Mouse (Mus musculus) adrenal gland, postnatal 36 days (tissue): ENCODE data around the gene Faiml. TPM values are rescaled to one million over a fixed set of nuclear protein-coding genes. Genes with fewer than 3 reads are reported as not detected.

Experiments
- DNase-seq, 2 experiments: peaks; one replicate each; pipeline ENCODE4 v3.0.0; 2021; ENCODE audit warnings: mixed read lengths in 1 of 2
- long read RNA-seq, 2 experiments: library from polyadenylated mRNA; stranded (forward); transcript quantifications; one replicate each; pipeline ENCODE4 v2.0.0; 2021; ENCODE audit warnings: borderline sequencing depth in 2 of 2
- total RNA-seq, 2 experiments: library from RNA; stranded (reverse); gene quantifications; 2 replicates each; pipeline ENCODE4 v1.2.3; 2021

The Faiml gene
- not detected for total RNA-seq
- long read RNA-seq, experiment 1 = 0 reads
- long read RNA-seq, experiment 2 = 0 reads

DNA sequence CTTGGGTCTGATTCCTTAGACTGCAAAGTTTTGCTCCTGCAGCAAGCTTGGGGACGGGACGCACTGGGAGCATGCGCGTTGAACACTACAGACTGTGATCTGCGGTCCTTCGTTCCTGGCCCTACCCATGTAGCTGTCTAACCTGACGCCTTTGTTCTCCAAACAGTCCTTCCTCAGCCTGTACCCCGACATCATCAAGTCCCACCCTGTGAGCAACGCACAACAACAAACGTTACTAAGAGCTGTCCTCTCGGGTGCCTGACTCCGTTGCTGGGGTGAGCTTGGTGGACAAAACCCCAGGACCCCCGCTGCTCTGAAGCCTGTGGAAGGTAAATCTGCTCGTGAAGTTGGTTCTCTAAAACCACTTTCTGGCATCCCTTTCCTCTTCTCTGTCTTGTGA lies at the start of gene Faiml:
Gene Faiml, minus strand, starts transcription at position 101 of the 400 bp plus-strand sequence.
- no peak for DNase-seq

DNA sequence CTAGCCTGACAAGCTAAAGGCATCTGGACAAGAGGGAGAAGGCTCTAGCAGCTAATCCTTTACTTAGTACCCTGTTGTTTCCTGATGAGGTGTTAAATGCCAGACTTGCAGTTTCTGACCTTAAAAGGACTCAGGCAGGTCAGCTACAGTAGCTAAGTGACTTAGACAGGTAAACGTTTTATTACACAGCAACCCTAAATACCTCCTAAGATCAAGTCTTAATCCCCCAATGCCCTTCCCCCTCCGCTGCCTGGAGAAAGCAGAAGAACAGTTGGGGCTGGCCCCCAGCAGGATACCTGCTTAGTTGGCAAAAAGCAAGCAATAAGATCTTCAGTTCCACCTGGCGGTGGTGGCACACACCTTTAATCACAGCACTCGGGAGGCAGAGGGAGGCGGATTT lies 21.9 kb upstream of the Faiml start:
- no peak for DNase-seq

DNA sequence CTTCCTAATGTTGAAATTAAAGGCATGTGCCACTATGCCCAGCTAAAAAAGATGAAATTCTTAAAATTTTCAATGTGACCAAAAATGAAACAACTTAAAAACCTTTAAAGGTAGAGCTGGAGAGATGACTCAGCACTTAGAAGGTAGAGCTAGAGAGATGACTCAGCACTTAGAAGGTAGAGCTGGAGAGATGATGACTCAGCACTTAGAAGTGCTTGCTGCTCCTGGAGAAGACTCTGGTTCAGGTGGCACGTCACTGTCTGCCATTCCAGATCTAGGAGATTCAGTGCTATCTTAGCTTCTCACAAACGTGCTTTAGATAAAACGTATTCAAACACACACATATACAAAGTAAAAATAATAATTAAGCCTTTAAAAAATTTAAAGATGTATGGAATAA lies 19.8 kb upstream of the Faiml start:
- DNase-seq = no peak

DNA sequence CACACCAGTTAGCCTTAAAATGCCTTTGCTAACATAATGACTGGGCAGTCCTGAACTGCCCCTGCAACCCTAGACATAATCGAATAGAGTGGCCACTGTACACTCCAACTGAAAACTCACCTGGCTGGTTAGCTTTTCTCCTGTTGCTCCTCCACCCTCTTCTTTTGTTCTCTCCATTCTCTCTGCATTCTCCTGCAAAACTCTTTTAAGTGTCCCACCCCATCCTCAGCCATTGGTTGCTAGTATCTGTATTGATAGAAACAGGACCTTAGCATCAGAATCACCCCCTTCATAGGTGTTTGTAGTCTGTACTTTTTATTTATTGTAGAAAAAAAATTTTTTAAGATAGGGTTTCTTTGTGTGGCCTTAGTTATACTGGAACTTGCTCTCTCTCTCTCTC lies 19.2 kb upstream of the Faiml start:
- no peak for DNase-seq

DNA sequence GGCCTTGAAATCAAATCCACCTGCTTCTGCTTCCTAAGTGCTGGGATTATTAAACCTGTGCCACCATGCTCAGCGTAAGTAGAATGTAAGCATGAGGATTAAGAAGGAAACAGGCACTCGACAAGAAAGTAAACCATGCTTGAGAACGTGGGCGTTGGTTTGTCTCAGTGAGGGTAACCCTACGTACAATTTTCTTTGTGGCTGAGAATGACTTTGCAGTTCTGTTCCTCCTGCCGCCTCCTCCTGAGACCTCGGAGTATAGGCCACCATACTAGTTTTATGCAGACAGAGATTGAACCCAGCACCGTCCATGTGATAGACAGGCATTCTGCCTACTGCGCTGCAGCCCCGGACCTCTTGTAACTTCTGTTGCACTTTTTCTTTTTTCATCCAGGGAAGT lies 16.8 kb upstream of the Faiml start:
- DNase-seq = no peak

DNA sequence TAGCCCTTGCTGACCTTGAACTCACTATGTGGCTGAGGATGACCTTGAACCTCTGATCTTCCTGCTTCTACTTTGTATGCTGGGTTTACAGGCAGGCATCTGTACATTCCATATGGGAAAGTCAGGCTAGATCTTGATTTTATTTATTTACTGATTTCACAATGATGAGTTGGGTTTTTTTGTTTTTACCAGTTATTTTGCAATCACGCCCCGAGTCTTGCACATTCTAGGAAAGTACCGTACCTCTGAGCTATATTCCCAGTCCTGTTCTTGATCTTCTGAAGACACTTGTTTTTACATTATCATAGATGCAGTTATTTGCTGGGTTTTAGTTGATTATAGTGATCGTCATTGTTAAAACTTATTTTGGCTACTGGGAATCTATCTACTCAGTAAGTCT lies 11.9 kb upstream of the Faiml start:
- no peak for DNase-seq

DNA sequence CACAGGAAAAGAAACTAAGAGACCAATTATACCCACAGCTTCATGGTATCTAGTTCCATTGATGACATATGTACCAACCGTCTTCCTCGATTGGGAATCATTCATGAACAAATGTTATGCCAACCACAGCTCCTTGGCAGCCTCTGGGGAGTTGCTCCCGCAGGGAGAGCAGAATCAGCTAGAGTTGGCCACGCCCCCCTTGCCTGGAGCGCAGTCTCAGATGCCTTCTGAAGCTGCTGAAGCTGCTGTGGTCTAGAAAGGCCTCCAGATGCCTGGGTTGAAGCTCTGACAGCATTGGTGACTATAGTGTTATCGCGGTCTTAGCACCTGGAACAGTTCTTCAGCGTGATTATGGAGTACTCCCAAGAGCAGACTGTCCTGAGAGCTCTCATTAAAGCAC lies 11.3 kb upstream of the Faiml start:
- DNase-seq = peak; percentile 22 to 35

DNA sequence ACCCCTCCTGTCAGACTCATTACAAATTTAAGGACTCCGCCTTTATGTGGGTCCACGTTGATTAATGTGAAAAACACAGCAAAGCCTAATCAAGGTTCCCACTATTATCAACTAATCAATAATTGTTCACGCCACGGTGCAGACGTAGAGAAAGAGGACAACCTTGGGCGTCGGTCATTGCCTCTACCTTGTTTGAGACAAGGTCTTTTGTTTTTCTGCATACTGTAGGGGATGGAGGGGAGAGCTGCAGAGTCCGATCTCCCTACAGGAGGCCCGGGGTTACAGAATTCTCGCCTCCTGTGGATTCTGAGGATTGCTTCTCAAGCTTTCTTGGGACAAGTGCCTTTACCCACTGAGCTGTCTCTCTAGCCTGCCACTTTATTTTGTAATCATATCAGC lies 6.9 kb upstream of the Faiml start:
- no peak for DNase-seq

DNA sequence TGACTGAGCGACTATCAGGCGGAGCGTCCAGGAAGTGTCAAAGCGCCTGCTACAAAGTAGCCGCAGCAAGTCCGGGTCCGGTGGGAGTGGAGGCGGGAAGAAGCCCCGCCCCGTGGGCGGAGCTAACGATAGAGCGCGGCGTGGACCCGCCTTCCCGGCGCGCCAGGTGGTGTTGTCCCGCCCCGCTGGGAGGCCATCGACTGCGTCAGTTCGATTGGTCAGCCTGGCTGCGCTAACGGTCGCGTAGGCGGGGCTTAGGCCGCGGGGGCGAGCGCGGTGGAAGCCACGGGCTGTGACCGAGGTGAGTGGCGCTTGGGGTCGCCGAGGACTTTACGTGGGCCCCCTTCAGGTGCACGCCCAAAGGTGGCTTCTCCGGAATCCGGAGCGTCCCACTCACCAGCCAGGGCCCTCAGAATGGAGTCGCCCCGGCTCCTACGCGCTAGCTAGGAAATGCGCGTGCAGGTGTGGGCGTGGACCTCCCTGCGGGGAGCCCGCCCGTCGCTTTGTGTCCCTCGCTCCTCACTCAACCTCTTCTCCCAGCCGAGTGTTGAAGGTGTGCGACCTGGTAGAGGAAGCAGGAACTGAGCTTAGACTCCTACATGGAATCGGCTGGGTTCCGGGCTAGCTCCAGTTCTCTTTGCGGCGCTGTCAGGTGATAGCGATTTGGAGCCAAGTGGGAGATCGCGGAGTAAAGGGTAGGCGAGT lies 6.3 kb upstream of the Faiml start, which contains the start of gene Cep70:
Gene Cep70, plus strand, starts transcription at position 178 of the 705 bp plus-strand sequence.
- peak; percentile 98 to 99 for DNase-seq

DNA sequence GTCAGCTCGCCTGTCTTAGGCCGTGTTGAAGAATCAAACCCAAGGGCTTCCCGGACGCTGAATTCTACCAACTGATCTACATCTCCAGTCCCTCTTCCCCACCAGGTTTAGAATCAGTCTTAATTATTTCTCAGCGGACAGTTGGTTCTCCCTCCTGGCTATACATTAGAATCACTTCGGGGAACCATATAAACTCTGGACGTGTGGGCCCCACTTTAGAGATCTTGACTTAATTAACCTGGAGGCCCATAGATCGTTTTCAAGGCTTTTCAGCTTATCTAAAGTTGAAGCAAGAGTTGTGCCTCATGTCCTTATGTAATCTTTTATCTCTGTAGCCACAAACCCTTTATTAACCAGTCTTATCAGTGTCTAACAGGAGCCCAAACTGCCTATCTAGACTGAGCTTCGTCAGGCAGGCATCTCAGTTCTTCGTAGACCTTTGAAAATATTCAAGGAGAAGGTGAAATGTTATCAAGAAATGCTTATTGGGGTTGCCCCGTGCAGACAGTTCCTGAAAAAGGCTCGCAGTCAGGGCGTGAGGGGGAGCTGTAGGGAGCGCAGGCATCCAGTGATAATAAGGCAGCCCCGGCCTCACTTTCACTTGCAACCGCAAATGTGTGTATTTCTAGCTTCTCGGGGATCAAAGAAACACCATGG lies 5.6 kb upstream of the Faiml start:
- DNase-seq = no peak

DNA sequence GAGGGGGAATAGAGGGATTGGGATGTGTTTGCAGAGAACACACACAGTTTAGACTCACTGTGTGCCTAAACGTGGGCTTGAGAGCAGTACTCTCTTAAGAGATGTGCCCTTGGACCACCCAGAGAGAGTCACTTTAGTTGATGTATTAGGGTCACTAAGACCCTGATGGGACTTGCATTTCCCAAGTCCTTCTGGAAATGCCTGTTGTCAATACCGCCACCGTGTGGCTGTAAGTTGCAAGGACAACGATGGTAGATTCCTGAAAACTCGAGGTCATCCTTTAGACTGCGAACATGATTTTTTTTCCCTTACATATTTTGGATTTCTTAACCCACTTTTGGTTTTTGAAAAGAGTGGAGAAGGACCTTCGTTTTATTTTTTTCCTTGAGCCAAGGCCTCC lies 5.0 kb upstream of the Faiml start:
- peak; percentile 64 to 65 for DNase-seq

DNA sequence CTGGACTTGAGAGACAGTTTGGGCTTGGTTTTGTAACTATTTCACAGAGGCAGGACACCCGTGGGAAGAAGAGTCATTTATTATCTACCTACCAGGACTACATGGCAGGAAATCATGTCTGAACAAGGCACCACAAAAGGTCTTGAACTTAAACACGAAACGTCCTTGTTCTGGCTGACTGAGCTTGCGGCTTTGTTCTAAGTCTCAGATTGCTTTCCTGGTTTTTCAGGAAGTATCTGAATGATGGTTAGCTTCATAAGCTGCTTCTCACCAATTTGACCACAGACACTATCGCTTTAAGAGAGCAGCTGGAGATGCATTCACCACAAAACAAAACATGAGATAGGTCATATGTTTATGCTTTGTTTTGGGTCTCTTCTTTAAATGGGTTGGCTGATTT lies 3.5 kb upstream of the Faiml start:
- no peak for DNase-seq

DNA sequence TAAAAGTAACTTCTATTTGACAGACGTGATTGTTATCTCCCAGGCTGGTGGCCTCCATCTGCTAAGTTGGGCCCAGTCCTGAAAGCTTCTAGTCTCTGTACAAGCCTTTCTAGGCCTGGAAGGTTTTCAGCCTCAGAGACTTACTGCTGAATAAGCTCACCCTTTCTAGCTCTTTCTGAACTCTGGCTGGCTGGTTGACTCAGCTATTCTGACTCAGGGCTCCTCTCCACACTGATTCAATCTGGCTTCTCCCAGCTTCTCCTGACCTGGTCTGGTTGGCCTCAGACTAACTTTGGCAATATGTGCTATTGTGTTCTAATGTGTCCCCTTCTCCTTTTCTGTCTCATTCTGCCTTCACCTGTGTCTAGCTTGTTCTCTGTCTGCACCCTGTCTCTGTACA lies 2.2 kb upstream of the Faiml start:
- DNase-seq = peak; percentile 54 to 57

DNA sequence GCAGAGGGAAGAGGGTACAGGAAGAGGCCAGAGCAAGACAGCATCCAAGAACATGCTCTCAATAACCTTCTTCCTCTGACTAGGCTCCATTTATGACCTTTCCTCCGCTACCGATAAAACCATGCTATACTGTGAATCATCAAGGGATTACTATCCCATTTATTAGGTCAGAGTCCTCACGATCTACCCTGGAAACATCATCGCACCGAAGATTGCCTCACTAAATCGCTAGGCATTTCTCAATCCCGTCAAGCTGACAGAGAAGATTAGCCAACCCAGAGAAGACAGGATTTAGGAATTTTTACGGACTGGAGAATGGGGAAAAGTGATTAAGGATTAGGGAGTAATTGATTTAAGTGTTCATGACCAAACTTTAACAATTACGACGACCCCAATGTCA lies 1.2 kb upstream of the Faiml start:
- DNase-seq = no peak

DNA sequence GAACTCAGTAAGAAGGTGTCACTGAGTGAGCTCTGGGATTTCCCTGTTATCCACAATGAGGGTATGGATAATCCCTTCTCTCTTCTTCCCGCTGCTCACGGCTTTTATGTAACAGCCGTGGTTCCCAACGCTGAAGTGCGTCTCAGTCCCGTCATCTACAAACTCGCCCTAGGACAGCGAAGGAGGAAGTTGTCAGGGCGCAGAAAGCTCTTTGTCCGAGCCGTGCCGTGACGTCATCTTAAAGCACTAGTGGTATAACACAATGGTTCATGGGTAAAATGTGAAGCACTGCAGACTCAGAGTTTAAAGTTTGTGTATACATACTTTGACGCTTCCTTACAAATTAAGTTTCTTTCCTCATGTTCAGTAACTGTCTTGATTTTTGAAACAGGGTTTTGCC lies 7.6 kb downstream of the Faiml start:
- no peak for DNase-seq

DNA sequence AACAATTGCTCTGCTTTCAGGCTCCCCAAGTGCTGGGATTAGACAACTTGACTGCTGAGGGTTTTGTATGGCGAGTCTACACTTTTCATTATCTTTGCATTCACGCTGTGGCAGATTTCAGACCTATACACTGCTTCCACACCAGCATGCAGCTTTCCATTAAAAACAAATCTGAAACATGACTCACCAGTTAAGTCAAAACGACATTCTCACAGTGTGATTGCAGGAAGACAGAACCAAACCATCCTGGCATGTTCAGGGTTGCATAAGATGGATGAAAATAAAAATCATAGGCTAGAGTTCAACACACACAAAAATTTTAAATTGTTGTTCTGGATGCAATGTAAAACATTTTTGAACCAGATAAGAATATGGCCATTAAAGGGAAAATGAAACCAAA lies 12.5 kb downstream of the Faiml start:
- no peak for DNase-seq

DNA sequence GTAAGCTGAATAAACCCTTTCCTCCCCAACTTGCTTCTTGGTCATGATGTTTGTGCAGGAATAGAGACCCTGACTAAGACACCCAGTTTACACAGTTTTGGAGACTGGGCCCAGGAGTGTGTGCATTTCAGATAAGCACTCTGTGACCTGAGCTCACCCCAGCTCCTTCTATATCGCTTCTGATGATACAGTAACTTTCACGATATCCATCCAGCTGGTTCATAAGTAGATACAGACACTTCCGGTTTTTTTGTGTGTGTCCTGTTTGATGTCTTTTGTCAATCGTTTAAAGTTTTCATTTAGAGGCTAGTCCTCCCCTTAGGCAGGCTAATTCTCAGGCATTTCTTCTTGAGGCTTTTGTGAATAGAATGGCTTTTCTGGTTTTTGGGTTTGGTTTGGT lies 15.4 kb downstream of the Faiml start:
- DNase-seq = no peak

DNA sequence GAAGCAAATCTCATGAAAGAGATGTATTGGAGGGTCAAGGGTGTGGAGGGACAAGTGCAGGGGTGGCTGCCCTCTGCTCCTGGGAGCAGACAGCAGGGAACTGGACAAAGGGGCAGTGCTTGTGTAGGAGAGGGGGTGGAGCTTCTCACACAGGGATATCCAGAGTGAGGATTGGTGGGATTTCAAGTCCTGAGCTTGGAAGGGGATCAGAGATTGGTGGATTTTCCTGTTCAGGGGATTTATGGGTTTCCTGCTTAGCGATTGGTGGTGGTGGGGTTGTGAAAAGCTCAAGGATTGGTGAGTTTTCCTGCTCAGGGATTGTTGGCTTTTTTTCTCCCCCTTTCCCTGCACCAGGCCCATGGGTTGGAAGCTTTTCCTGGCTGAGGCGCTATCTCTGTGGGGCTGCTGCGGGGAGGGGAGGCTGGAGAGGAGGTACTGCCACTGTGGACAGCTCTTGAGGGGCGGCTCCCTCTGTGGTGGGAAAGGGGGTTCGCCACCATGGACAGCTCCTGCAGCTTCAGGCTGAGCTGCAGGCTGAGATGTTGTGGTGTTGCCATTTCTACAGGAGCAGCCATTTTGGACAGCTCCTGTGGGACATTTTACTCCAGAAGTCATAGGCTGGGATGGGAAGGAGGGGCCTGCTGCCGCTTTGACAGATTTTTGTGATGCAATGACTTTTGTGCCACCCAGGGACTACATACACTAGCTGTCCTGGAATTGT lies 18.9 kb downstream of the Faiml start:
- DNase-seq = peak; percentile 59 to 75

DNA sequence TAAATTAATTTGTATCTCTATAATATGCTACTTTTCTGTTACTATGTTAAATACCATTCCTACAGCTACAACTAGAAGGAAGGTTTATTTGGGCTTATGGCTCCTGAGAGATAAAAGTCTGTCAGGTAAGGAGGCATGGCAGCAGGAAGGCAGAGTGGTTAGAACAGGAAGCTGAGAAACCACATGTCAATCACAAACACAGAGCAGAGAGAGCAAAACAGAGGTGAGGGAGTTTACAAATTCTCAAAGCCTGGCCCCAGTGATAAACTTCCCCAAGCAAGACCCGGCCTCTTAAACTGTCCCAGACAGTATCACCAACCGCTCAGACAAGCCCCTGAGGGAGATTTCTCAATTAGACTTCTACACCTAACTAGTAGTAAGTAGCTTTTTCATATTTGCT lies 20.9 kb downstream of the Faiml start:
- DNase-seq = no peak

DNA sequence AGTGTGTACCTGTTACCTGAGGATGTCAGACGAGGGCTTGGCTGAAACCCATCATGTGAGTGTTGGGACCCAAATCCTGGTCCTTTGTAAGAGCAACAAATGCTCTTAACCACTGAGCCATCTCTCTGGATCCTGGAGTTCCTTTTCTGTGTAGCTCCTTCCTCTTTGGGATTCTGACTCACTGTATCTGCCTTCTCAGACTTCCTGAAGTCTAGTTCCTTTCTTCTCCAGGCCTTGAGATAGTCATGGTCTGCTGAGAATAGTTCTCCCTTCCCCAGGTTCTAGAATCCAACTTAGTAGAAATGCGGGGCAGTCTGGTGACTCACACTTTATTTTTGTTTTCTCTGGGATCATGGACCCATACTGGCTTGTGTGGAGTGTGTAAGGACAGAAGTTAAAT lies 24.4 kb downstream of the Faiml start:
- DNase-seq = no peak

DNA sequence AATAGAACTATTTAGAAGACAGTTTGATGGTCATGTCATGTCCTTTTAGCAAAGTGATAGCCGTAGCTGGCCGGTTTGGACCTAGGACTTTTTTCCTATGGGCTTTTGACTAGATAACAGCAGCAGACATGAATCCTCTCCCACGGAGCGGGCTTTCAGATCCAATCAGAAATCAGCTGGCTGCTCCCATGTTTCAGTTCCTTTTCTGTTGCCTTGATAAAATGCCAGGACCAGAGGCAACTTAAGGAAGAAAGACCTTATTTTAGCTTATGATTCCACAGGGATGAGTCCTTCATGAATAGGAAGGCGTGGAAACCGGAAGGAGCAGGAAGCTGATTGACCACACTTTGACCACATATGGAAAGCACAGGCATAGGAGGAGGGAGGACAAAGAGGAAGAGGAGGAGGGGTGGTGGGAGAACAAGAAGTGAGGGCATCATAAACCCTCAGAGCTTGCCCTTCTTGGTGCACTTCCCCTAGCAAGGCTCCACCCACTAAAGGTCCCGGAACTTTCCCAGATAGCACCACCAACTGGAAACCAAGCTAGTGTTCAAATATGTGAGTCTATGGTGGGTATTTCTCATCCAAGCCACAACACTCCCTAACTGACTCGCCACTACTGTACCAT lies 53.9 kb downstream of the Faiml start:
- no peak for DNase-seq

DNA sequence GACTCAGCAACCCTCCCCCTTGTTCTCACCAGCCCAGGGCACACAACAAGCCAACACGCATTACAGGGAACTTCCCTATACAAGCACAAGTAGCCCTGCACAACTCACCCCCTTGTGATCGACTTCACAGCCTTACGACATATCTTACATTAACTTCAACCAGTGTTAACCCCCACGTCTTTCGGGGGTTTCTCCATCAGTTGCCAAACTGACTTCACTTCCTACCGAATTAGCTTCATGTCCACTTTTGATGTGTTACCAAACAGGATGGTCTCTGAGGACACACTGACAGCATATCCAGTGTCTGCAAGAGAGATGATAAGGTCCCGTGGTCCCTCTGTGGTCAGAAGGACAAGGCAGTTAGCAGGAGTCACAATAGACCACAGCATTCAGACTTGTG lies 54.9 kb downstream of the Faiml start:
- DNase-seq = no peak

DNA sequence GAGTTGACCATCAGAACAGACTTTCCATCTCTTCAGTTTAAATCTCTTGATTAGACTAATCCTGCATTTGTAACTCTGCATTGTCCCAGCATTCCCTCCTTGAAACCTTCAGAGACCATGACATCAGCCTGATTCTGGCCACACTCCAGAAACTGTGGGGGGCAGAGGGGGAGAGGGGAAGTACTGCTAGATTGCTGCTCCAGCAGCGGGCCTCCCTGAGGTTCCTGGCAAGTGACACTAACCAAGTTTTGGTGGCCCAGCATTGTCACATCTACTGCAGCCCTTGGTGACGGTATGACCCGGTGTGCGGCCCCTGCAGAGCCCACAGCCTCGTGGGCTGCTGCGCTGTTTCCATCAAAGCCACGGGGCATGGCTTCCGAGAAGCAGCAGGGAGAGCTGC lies 56.8 kb downstream of the Faiml start:
- DNase-seq = no peak
